Mouse (Mus musculus) thymus, adult 2 months (tissue): ENCODE data around the gene Ppp2r3d.

Source experiments
- CTCF ChIP-seq: fragments of 200-500 bp; IDR thresholded peaks from 2 replicates; pipeline ENCODE4 v1.5.1; 2012; ENCODE audit warnings: mild to moderate bottlenecking, control low read depth, low read length, moderate library complexity, borderline replicate concordance; ENCODE audit not compliant: control insufficient read depth, poor library complexity, insufficient read depth; ENCODE audit errors: extremely low read depth
- POLR2A ChIP-seq: fragments of 200-500 bp; IDR thresholded peaks from 2 replicates; pipeline ENCODE4 v1.6.1; 2012; ENCODE audit warnings: mild to moderate bottlenecking, low read length, control low read depth, moderate library complexity; ENCODE audit not compliant: control insufficient read depth, poor library complexity, insufficient read depth; ENCODE audit errors: extremely low read depth

- TF ChIP-seq POLR2A (no peak), CTCF (no peak)
Measured at GRCm38 (mm10) chr9:124439848-124440723, 36.6 kb downstream of the Ppp2r3d start.
